Mouse (Mus musculus): Measurements from ENCODE around the gene Pak4. TPM values are rescaled to one million over a fixed set of nuclear protein-coding genes. Genes with fewer than 3 reads are reported as not detected.
A peak's percentile ranks its signal among the peaks of the same experiment; 100 is the strongest.

Gene Pak4
- 42.4 and 44.1 TPM in 2 replicates for polyA plus RNA-seq (2016; fragmentation: Nextera tagmentation; extraction: Ambion mirVana)

GRCm38 (mm10) chr7:28597642-28598446, at the start of gene Pak4, which contains the start of gene Samd4b:
TSS of gene Pak4 (minus strand) at chr7:28598185.
TSS of gene Samd4b (minus strand) at chr7:28598144.
- peak within 1 kb of the TSS; percentile 85 for H3K4me2 ChIP-seq
- no peaks in the 10 kb centered on the region for H3K9me3 ChIP-seq
- peak within 1 kb of the TSS; percentile 93 for H3K27ac ChIP-seq
- peak within 1 kb of the TSS; percentile 64 for H3K4me3 ChIP-seq (replicated peaks)
- H3K9ac ChIP-seq (replicated peaks), result peak within 1 kb of the TSS; percentile 69
- peak; percentile 84 for ATAC-seq (ENCODE audit: insufficient number of reproducible peaks, insufficient read depth, low FRiP score, low TSS enrichment, low read depth)
- WGBS, result under 1% methylated on average over 64 of the region's 66 CpGs
- H3K27me3 ChIP-seq, result no peaks in the 10 kb centered on the region
- peaks cover 5% of the 10 kb centered on the region; the same call in 1 of the 2 replicates for H3K36me3 ChIP-seq
- H3K4me1 ChIP-seq (replicated peaks), result peaks cover 42% of the 10 kb centered on the region

GRCm38 (mm10) chr7:28647016-28647415, 49.0 kb upstream of the Pak4 start:
- Histone ChIP-seq H3K4me2 (no peak overlapping the region), H3K9me3 (no peaks in the 10 kb centered on the region), H3K9ac (replicated peaks) (no peak overlapping the region), H3K4me3 (replicated peaks) (no peak overlapping the region), H3K27me3 (no peaks in the 10 kb centered on the region; the same call in 1 of the 2 replicates), H3K4me1 (replicated peaks) (no peaks in the 10 kb centered on the region), H3K27ac (no peak overlapping the region), H3K36me3 (no peaks in the 10 kb centered on the region)
- no peak for ATAC-seq (ENCODE audit: insufficient number of reproducible peaks, insufficient read depth, low FRiP score, low TSS enrichment, low read depth)
- 54% methylated on average over 7 of the region's 7 CpGs for WGBS

- Histone ChIP-seq H3K9me3 (no peaks in the 10 kb centered on the region), H3K36me3 (no peaks in the 10 kb centered on the region), H3K27ac (no peak overlapping the region), H3K4me2 (no peak overlapping the region), H3K4me3 (replicated peaks) (no peak overlapping the region), H3K27me3 (no peaks in the 10 kb centered on the region; the same call in 1 of the 2 replicates), H3K9ac (replicated peaks) (no peak overlapping the region), H3K4me1 (replicated peaks) (no peaks in the 10 kb centered on the region)
- WGBS, result 92% methylated on average over 2 of the region's 2 CpGs
- no peak for ATAC-seq (ENCODE audit: insufficient number of reproducible peaks, insufficient read depth, low FRiP score, low TSS enrichment, low read depth)
These were observed 48.0 kb upstream of the Pak4 start for GRCm38 (mm10) chr7:28645947-28646475.

- 55% methylated on average over 6 of the region's 6 CpGs for WGBS
- no peak overlapping the region for H3K4me3 ChIP-seq (replicated peaks)
- no peak overlapping the region for H3K4me2 ChIP-seq
- H3K9me3 ChIP-seq, result no peaks in the 10 kb centered on the region
- H3K27me3 ChIP-seq, result no peaks in the 10 kb centered on the region; the same call in 1 of the 2 replicates
- no peak for ATAC-seq (ENCODE audit: insufficient number of reproducible peaks, insufficient read depth, low FRiP score, low TSS enrichment, low read depth)
- H3K9ac ChIP-seq (replicated peaks), result no peak overlapping the region
- no peaks in the 10 kb centered on the region for H3K36me3 ChIP-seq
- H3K27ac ChIP-seq, result no peak overlapping the region
- H3K4me1 ChIP-seq (replicated peaks), result no peaks in the 10 kb centered on the region
These were observed 47.4 kb upstream of the Pak4 start for GRCm38 (mm10) chr7:28645366-28645765.

GRCm38 (mm10) chr7:28641546-28641945, 43.6 kb upstream of the Pak4 start:
- ATAC-seq (ENCODE audit: insufficient number of reproducible peaks, insufficient read depth, low FRiP score, low TSS enrichment, low read depth), result no peak
- H3K4me2 ChIP-seq, result no peak overlapping the region
- H3K4me1 ChIP-seq (replicated peaks), result no peaks in the 10 kb centered on the region
- H3K27ac ChIP-seq, result no peak overlapping the region
- no peaks in the 10 kb centered on the region; the same call in 1 of the 2 replicates for H3K27me3 ChIP-seq
- 46% methylated on average over 8 of the region's 8 CpGs for WGBS
- H3K36me3 ChIP-seq, result no peaks in the 10 kb centered on the region
- no peak overlapping the region for H3K9ac ChIP-seq (replicated peaks)
- H3K4me3 ChIP-seq (replicated peaks), result no peak overlapping the region
- no peaks in the 10 kb centered on the region for H3K9me3 ChIP-seq

- WGBS, result 17% methylated on average over 8 of the region's 8 CpGs
- Histone ChIP-seq H3K4me3 (replicated peaks) (no peak overlapping the region), H3K27me3 (peaks cover 7% of the 10 kb centered on the region), H3K9ac (replicated peaks) (no peak overlapping the region), H3K27ac (no peak overlapping the region), H3K4me2 (no peak overlapping the region), H3K36me3 (no peaks in the 10 kb centered on the region), H3K9me3 (no peaks in the 10 kb centered on the region), H3K4me1 (replicated peaks) (no peaks in the 10 kb centered on the region)
- no peak for ATAC-seq (ENCODE audit: insufficient number of reproducible peaks, insufficient read depth, low FRiP score, low TSS enrichment, low read depth)
These were observed 39.5 kb upstream of the Pak4 start for GRCm38 (mm10) chr7:28637511-28637910.

GRCm38 (mm10) chr7:28634128-28634527, 36.1 kb upstream of the Pak4 start:
- no peak overlapping the region for H3K4me3 ChIP-seq (replicated peaks)
- H3K9ac ChIP-seq (replicated peaks), result no peak overlapping the region
- H3K36me3 ChIP-seq, result no peaks in the 10 kb centered on the region
- WGBS, result 67% methylated on average over 4 of the region's 4 CpGs
- H3K27me3 ChIP-seq, result peaks cover 40% of the 10 kb centered on the region
- H3K4me2 ChIP-seq, result no peak overlapping the region
- H3K9me3 ChIP-seq, result no peaks in the 10 kb centered on the region
- peaks cover 10% of the 10 kb centered on the region for H3K4me1 ChIP-seq (replicated peaks)
- ATAC-seq (ENCODE audit: insufficient number of reproducible peaks, insufficient read depth, low FRiP score, low TSS enrichment, low read depth), result no peak
- H3K27ac ChIP-seq, result no peak overlapping the region

GRCm38 (mm10) chr7:28631073-28631472, 33.1 kb upstream of the Pak4 start, which contains the start of gene Acp7:
TSS of gene Acp7 (minus strand) at chr7:28631332.
- Histone ChIP-seq H3K27me3 (peaks cover 57% of the 10 kb centered on the region), H3K4me1 (replicated peaks) (peaks cover 10% of the 10 kb centered on the region), H3K36me3 (no peaks in the 10 kb centered on the region), H3K9me3 (no peaks in the 10 kb centered on the region), H3K4me2 (peak within 1 kb of the TSS; percentile 49), H3K27ac (no peak within 1 kb of the TSS), H3K4me3 (replicated peaks) (peak within 1 kb of the TSS; percentile 29), H3K9ac (replicated peaks) (peak within 1 kb of the TSS; percentile 28; the same call in 1 of the 2 replicates)
- 24% methylated on average over 10 of the region's 10 CpGs for WGBS
- 0 out of 2 replicates have a peak, but pooled peaks have one; percentile 37 for ATAC-seq (ENCODE audit: insufficient number of reproducible peaks, insufficient read depth, low FRiP score, low TSS enrichment, low read depth)

GRCm38 (mm10) chr7:28624791-28625190, 26.8 kb upstream of the Pak4 start:
- WGBS, result 76% methylated on average over 5 of the region's 5 CpGs
- Histone ChIP-seq H3K4me3 (replicated peaks) (no peak overlapping the region), H3K4me2 (no peak overlapping the region), H3K4me1 (replicated peaks) (no peaks in the 10 kb centered on the region), H3K27ac (no peak overlapping the region), H3K36me3 (no peaks in the 10 kb centered on the region), H3K27me3 (peaks cover 24% of the 10 kb centered on the region), H3K9ac (replicated peaks) (no peak overlapping the region), H3K9me3 (no peaks in the 10 kb centered on the region)
- no peak for ATAC-seq (ENCODE audit: insufficient number of reproducible peaks, insufficient read depth, low FRiP score, low TSS enrichment, low read depth)

- Histone ChIP-seq H3K36me3 (no peaks in the 10 kb centered on the region), H3K4me3 (replicated peaks) (no peak overlapping the region), H3K9ac (replicated peaks) (no peak overlapping the region), H3K4me2 (no peak overlapping the region), H3K4me1 (replicated peaks) (no peaks in the 10 kb centered on the region), H3K9me3 (0 out of 2 replicates have a peak, but pooled peaks cover 3% of the 10 kb centered on the region), H3K27ac (no peak overlapping the region), H3K27me3 (no peaks in the 10 kb centered on the region)
- WGBS, result 44% methylated on average over 9 of the region's 9 CpGs
- no peak for ATAC-seq (ENCODE audit: insufficient number of reproducible peaks, insufficient read depth, low FRiP score, low TSS enrichment, low read depth)
These were observed 21.2 kb upstream of the Pak4 start for GRCm38 (mm10) chr7:28619098-28619715.

GRCm38 (mm10) chr7:28605951-28606350, 8.0 kb upstream of the Pak4 start:
- H3K4me1 ChIP-seq (replicated peaks), result peaks cover 4% of the 10 kb centered on the region; the same call in 1 of the 2 replicates
- ATAC-seq (ENCODE audit: insufficient number of reproducible peaks, insufficient read depth, low FRiP score, low TSS enrichment, low read depth), result no peak
- WGBS, result 90% methylated on average over 8 of the region's 8 CpGs
- no peak overlapping the region for H3K4me3 ChIP-seq (replicated peaks)
- H3K27ac ChIP-seq, result no peak overlapping the region
- H3K4me2 ChIP-seq, result no peak overlapping the region
- H3K36me3 ChIP-seq, result no peaks in the 10 kb centered on the region
- H3K9ac ChIP-seq (replicated peaks), result no peak overlapping the region
- no peaks in the 10 kb centered on the region for H3K9me3 ChIP-seq
- H3K27me3 ChIP-seq, result no peaks in the 10 kb centered on the region
